Mouse (Mus musculus): ENCODE data around the gene Ypel2.
A peak's percentile ranks its signal among the peaks of the same experiment; 100 is the strongest.

Gene Ypel2

DNA sequence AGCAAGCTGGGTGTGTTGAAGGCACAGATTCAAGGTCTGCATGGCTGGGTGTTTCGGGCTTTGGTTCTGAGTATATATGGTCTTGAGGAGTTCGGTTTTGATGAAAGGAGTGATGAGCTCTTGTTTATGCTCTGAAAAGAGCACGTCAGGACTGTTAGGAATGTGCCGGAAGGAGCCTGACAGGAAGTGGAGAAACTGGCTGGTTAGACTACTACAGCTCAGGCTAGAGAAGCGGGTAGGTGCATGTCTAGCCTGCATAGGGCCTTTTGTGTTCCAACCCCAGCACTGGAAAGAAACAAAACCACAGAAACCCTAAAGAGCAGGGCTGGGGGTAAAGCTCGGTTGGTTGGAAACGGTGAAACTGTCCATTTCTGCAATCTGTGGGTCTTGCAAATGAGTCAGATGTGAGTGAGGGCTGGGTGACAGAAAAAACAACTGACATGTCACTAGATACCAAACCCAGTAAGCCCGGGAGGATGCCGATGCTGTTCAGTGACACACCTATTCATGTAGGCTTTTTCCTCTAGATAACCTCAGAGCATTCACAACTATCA, 68.3 kb downstream of the Ypel2 start:
- peak in 1 of 2 experiments; percentile 41 for DNase-seq

DNA sequence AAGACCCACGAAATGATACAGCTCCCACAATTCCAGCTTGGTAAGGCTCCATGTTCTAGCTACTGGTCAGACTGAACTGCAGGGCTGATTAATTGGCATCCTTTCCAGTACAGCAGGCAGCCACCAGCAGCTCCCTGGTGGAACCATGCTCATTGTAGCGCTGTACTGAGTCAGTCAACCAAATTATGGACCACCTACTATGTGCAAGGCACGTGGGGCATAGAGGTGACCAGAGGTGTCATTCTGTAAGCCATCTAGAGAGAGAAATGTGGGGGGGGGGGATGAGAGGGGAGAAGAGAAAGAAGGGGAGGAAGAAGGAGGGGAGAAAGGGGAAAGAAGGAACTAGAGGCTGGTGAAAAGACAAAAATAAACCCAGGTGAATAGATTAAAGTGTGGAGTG, 68.9 kb downstream of the Ypel2 start:
- no peak for DNase-seq

DNA sequence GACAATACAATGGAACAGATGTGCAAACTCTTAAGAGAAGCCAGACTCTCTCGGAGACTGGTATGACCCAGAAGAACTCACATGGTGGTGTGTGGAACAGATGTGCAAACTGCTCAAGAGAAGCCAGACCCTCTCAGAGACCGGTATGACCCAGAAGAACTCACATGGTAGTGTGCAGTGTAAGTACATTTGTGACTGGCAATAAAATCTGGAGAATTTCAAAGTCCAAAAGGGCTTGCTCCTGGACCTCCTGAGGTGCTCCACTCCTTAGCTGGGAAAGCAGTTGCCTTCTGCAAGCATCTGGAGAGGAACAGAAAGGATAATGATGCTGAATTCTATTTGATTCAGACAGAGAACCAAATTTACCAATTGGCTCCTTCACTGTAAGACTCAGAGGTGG, 69.9 kb downstream of the Ypel2 start:
- DNase-seq = no peak

DNA sequence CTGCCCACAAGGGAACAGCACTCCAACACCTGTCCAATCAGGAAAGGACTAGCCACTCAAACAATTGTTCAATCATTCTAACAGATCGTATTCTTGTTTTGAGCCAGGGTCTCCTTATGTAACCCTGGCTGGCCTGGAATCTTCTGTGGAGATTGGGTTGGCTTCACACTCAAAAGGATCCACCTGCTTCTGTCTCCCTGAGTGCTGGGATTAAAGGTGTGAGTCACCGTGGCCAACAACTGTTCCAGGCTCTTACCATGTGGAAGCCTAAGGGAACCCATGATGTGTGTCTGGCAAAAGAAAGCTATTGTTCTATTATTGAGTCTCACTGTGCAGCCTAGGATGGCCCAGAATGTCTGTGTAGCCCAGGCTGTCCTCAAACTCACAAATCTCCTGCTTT, 71.5 kb downstream of the Ypel2 start:
- no peak for DNase-seq

DNA sequence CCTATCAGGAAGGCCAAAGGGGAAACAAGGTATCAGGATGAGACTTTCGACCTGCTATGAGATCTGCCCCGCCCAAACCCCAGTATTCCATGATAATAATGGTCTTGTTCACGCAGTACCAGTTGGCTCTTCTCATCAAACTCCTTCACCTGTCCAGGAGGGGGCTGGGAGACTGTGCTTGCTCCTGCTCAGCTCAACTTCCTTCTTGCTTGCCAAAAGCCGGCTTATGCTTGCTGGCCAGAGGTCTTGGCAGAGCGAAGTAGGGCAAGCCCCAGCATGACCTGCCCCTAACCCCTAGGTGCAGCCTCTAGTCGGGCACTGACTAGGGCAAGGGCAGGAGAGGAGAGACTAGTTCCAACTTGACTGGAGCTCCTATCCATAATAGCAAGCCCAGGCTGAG, 72.2 kb downstream of the Ypel2 start:
- DNase-seq = no peak

DNA sequence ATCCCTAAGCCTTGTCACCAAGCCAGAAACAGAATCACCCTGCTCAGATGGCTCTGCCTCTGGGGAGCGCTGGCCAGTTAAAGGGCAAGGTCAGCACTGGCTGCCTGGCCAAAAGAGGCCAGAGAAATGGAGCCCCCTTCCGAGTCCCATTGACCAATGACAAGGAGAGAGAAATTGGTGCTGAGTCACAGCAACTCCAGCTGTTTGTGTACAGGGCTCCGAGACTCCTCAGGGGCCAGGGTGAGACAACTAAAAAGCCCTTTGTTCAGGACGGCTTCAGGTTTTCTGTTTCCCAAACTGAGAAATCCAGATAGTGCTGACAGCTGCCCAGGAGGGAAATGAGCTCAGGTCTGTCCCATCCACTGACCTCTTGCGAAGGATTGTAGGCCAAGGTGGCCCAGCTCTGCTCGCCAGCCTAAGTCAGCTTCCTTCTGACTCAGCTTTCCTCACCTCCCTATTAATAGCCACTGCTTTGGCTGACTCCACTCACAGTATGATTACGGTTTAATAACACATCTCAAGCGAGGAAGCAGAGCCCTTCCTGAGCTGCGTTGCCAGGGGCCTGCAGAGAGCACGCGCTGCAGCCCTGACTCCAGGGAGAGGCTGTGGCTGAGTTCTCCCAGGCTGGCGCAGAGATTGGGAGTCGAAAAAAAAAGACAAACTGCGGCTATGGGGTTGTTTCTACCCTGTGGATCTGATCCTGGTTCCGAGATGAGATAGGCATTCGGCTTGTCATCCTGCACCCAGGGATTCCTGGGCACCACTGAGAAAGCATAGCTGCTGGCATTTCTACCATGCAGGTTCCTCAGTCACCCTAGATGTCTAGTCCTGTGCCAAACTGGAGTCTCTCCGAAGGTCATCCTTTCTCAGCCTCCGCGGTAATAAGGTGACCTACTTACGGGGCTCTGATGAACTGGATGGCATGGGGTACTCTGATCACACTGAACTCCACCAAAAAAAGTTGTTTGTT, 73.1 kb downstream of the Ypel2 start:
- DNase-seq = no peak

DNA sequence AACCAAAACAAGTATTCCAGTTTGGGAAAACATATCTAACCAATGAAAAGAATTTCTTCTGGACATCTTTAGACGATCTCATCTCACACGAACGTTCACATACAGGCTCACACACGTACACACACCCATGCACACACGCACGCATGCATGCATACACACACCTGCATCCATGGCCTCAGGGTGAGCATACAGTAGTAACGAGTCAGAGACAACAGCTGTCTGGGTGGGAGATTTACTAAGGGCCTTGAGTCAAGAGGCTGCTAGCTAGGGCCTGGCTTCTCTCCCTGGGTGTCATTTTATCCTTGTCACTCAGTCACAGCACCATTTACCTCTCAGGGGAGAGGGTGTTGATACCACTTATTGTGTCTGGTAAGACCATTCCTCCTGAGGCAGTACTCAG, 74.0 kb downstream of the Ypel2 start:
- DNase-seq = no peak

DNA sequence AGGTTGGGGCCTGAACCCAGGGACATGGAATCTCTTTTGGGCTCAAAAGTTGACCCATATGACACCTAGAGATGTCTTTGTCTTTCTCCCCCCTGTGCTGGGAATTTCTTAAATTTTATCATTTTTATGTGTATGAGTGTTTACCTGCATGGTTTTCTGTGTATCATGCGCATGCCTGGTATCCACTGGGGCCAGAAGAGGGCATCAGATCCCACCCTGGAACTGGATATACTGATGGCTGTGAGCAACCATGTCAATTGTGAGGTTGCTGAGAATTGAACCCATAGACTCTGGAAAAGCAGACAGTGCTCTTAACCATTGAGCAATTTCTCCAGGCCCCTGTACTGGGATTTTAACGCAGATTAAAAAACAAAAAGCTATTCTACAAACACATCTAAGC, 76.0 kb downstream of the Ypel2 start:
- DNase-seq = no peak

DNA sequence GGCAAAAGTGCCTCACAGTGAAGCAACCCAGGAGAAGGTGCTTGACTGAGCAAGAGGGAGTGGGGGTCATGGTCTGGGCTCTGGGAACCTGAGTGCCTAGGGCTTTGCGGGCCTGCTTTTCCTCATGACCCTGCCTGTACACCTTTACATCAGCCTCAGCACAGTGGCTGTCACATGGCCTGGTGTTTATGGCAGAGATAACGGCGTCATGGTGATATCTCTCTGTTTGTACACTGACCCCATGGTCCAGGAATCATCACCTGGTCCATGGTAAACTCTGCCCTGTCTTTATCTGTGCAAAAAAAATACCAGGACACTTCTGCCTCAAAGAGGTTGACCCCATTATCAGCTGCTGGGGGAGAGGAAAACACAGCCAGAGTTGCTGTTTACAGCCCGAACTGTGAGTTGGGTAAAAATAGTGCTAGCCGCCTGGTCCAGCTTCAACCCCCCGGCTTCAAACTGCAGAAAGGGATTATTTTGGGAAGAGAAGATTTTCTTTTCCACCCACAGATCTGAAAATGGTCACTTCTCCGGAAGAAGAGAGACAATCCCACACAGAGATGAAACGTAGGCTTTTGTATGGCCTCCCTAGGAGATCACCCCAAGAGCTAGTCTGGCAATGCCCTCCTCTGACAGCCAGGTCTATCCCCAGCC, 76.8 kb downstream of the Ypel2 start:
- no peak for DNase-seq

DNA sequence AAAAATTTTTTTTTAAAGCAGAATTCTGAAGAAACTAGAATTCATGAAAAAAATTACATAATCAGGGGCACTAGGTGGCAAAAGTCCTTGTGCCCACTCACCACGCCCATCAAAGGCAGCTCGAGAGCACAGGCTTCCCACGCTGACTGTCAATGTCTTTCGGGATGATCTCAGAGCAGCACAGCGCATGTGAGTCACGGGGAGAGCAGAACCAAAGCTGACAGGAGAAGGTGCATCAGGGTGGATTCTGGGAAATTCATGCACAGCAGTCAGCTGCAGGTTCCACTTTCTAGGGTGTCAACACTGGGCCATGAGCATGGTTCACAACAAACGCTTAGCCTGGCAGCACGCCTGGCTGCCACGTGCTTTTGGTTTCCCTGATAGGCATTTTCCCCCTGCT, 79.2 kb downstream of the Ypel2 start:
- DNase-seq = no peak

DNA sequence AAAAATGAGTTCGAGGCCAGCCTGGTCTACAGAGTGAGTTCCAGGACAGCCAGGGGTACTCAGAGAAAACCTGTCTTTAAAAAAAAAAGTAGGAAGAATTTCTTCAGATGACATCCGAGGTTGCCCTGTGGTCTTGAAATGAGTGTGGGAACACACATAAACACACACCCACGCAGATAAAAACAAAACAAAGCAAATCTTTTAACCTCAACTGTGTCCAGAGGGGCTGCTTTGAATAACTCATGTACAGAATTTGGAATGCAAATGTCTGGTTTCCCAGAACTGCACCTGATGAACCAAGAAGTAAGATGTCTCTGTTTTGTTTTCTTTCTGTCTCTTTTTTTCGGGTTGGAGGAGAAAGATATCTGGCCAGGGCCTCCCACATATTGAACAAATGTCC, 83.3 kb downstream of the Ypel2 start:
- DNase-seq = no peak

DNA sequence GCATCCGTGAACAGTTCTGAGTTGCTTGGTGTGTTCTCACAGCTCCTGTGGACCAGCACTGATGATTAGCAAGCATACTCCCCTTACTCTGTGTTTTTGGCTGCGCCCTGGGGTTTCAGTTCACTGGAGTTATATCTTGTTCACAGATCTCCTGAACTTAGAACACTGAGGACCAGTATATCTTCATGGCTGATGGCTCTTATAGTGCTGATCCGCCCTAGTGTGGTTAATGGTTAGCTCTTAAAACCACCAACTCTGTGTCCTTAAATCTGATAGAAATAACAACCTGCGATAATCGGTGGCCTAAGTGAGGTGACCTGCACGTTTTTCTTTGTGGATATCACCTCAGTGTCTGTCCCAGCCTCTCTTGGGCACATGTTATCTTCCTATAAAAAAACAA, 84.5 kb downstream of the Ypel2 start:
- no peak for DNase-seq

DNA sequence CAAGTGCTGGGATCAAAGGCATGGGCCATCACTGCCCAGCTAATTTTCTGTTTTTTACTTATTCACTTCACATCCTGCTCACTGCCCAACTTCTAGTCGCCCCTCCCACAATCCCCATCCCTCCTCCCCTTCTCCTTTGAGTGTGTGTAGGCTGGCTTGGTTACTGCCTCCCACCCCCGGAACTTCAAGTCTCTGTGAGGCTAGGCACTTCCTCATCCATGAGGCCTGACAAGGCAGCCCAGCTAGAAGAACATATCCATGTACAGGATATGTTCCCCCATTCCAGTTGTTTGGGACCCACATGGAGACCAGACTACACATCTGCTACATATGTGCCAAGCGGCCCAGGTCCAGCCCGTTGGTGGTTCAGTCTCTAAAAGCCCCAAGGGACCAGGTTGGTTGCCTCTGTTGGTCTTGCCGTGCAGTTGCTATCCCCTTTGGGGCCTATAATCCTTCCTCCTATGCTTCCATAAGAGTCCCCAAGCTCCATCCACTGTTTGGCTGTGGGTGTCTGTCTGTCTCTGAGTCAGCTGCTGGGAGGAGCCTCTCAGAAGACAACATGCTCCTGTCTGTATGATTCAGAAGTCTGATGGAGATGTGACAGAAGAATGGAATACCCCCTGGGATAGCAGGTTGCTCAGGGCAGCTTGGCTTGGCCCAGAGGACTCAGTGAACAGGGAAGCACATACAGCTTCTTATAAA, 85.5 kb downstream of the Ypel2 start:
- DNase-seq = no peak

DNA sequence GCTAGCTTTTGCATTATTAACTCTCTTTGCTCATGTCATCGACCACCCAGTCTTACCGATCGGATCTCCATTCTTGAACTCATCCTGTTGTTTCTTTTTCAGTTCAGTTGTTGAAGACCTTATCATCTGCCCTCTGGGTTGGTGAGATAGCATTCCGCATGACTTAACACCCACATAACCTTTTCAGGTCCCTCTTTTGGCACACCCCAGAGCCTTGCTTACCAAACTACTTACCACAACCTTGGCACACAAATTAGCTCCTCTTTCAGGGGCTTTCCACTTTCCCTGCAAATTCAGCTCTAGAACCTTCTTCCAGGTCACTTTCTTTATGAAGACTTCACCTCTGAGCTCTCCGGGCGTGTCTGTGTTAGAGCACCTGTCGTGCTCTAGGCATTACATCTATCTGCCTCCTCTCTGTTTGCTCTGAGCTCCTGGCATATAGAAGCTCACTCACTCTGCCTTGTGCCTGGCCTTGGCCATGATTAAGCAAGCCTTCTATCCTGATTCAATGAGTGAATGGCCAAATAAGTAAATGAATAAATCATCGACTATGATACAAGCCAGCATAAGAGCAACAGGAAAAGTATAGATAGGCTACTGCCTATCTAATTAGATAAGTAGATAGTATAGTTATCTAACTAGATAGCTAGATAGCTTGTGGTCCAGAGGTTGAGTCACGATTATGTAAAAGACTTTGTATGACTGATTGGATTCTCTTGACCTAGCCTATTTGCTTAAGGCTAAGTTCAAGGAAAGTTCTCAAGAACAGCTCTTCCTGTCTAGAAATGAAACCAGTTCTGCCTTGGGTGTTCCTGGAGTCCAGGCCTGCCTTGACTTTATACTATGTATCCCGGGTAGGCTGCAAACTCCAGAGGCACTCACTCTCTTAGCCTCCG, 86.5 kb downstream of the Ypel2 start:
- no peak for DNase-seq

DNA sequence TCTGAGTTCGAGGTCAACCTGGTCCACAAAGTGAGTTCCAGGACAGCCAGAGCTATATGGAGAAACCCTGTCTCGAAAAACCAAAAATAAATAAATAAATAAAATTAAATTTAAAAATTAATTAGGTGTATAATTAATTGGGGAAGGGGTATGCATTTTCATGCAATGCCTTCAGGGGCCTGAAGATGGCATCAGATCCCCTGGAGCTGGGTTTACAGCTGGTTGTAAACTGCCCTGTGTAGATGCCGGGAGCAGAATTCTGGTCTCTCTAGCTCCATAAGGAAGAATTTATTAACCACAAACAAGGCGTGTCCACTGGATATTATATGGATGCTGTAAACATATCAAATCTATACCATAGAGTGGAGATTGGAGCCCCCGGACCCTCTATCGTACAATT, 87.2 kb downstream of the Ypel2 start:
- DNase-seq = no peak

DNA sequence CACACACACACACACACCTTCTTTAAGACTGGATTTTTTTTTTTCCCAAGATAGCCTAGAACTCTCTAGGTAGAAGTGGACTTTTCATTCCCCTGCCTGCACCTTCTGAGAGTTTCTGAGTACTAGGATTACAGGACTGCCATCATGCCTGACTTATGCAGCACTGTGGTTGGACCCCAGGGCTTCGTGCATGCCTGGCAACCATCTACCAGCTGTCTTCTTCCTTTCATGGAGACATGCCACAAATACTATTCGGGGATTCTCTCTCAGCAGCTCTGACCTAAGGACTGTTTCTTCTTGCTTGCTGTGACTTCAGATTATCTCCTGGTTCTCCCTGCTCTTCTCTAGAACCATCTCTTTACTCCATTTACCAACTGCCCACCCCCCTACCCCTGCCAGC, 88.2 kb downstream of the Ypel2 start:
- DNase-seq = no peak

DNA sequence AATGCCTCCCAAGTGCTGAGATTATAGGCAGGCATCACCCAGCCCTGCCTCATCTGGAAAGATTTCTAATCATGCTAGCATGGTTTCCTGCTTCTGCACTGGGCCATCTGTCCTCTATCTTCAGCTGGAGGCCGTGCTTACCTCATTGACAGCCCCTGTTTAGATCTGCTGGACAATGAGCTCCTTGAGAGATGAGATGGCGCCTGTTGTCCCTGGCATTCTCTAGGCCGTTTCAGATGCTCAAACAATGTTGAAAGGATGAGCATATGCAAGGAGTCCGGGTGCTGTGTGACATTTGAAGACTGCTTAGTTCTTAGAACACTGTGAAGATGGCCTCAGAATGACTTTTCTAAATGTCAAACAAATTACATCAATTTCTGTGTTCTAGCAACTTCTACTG, 88.8 kb downstream of the Ypel2 start:
- DNase-seq = no peak

DNA sequence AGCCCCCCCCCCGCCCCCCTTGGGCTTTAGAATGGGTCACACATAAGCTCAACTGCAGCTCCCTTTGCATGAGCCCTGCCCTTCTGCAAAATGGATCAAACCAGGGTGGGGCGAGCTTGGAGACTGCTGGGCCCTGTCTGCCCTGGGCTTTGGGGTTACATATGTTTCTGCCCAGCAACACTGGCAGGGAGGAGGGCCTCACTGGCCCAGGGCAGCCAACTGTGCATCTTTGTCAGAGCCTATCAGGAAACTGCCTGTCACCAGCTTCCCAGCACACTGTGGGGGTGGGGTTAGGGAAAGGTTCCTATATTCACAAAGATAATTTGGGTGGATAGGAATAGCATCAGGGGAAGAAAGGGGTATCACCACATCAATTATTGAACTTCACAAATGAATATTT, 95.1 kb downstream of the Ypel2 start:
- DNase-seq = peak in 1 of 2 experiments; percentile 44

DNA sequence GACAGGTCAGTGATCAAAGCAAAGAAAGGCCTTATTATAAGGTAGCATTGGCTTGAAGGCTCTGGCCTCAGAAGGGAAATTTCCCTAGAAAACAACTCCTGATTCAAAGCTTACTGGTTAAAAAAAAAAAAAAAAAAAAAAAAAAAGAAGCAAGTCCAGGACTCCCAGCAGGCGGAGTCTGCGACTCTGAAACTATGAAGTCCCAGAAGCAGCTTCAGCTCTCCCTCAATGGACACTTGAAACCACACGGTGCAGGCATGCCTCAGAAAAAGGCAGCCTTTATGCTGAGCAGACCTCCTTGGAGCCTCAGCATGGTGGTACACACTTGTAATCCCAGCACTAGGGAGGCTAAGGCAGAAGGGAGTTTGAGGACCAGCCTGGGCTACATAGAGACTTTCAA, 97.9 kb downstream of the Ypel2 start:
- no peak for DNase-seq

DNA sequence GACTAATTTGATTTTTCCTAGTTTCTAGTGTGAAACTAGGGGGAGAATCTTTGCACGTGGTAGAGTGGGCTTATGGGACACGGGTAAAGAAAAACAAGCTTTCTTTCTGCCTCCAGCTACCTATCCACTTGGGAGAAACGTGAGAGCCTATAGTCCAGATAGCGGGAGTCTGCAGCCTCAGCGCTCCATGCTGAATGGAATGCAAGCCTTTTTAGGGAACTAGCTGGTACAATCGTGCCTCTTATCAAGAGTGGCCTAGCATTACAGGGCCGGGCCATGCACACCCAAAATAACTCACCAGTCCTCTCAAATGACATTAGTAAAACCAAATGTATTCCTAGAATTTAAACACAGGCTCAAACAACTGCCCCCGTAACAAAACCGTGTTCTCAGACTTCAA, 98.4 kb downstream of the Ypel2 start:
- DNase-seq = no peak

DNA sequence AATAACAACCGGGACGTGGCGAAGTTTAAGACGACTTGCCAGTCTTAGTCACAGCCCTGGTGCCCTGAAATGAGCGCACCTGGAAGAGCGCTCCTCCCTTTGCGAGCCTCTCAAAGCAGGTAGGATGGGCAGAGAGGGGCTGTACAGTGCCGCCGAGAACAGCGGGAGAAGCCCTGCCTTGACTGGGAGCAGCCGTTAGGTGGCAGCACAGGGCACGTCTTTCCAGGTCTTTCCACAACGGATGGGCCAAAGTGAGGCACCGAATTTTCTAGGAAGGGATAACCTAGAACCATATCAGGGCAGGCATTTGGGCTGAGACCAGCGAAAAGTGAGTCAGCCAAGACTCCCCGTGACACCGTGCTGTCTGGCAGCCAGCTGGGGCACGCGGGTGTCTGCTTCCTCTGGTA, 99.3 kb downstream of the Ypel2 start:
- DNase-seq = peak; percentile 77 to 89

DNA sequence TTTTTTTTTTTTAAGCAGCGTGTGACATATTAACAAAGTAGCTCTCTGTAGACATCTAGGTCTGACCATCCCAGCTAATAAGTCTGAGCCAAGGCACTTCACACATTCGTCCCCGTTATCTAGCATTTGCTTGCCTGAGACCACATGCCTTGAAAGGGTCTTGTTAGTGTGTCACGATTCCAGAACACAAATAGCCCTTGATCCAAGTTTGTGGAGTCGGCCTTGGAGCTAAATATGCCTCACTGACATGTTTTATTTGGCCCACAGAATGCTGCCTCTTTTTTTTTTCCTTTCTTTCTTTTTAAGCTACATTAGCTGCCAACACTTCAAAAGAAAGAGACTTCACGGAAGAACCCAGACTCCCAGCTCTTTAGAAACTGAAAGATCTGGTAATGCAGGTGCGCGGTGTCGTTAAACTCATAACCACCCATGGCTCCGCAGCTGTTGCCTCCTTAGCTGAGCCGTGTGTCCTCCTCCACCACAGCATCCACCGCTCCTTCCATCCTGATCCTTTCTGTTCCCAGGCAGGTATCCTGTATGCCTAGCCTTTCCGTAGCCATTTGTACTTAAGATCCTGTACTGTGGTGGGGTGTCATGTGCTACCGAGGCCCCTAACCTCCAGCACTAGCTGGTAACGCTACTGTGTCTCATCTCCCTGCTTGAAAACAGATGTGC, 100.4 kb downstream of the Ypel2 start:
- DNase-seq = peak; percentile 60 to 77
